Mouse (Mus musculus): Measurements from ENCODE around the gene Usp24. TPM values are rescaled to one million over a fixed set of nuclear protein-coding genes. Genes with fewer than 3 reads are reported as not detected.

Usp24 gene
- polyA plus RNA-seq, 1 experiment from 2014 or later: 7.4 TPM

DNA sequence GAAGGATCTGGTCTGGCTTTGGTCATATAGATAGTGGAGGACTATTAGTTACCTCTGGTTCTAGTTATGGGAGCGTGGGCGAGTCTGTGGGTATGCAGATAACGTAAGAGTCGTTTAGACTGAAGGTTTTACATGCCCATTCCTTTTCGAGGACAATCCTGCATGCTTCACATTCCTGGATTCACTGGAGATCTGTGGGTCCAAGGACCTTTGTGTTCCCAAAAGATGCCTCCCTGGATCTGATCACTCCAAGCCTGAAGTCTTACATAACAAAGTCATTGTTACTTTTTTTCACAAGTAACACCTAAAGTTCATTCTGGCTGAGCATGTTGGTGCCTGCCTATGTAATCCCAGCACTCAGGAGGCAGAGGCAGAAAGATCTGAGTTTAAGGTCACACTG lies 65.1 kb downstream of the Usp24 start:
- Histone ChIP-seq H3K4me3 (no peak overlapping the region), H3K27ac (no peak overlapping the region), H3K36me3 (ENCODE audit: poor library complexity, severe bottlenecking) (peaks cover 70% of the 10 kb centered on the region), H3K4me2 (no peak overlapping the region), H3K9me3 (replicated peaks) (no peaks in the 10 kb centered on the region), H3K9ac (no peak overlapping the region), H3K27me3 (no peaks in the 10 kb centered on the region), H3K4me1 (no peaks in the 10 kb centered on the region)
- 93% methylated on average over 5 of the region's 5 CpGs for WGBS
- no peak for ATAC-seq

DNA sequence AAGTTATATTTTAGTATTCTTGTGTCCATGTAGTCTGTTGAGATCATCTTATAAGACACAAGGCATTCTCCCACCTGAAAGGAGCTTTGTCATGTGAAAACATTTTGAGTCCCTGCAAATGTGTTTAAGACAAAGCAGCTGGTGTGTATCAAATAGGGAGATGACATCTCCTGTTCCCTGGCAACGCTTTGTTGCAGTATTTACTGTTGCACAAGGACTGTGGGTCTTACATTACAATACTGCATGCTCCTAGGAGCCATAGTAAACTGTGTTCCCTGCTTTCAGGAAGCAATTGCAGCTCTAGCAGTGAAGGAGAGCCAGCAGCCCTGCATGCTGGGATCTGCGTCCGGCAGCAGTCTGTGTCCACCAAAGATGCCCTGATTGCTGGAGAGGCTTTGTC lies 73.9 kb downstream of the Usp24 start:
- Histone ChIP-seq H3K4me2 (no peak overlapping the region), H3K9me3 (replicated peaks) (no peaks in the 10 kb centered on the region), H3K4me1 (no peaks in the 10 kb centered on the region), H3K36me3 (ENCODE audit: poor library complexity, severe bottlenecking) (peaks cover 73% of the 10 kb centered on the region), H3K9ac (no peak overlapping the region), H3K27ac (no peak overlapping the region), H3K4me3 (no peak overlapping the region), H3K27me3 (no peaks in the 10 kb centered on the region)
- no peak for ATAC-seq
- WGBS: 81% methylated on average over 3 of the region's 3 CpGs

- H3K27ac ChIP-seq: no peak overlapping the region
- H3K4me1 ChIP-seq: no peaks in the 10 kb centered on the region
- no peak overlapping the region for H3K9ac ChIP-seq
- ATAC-seq: no peak
- H3K27me3 ChIP-seq: no peaks in the 10 kb centered on the region
- H3K9me3 ChIP-seq (replicated peaks): no peaks in the 10 kb centered on the region
- WGBS: 92% methylated on average over 14 of the region's 14 CpGs
- H3K4me3 ChIP-seq: no peak overlapping the region
- H3K4me2 ChIP-seq: no peak overlapping the region
- peaks cover 77% of the 10 kb centered on the region for H3K36me3 ChIP-seq (ENCODE audit: poor library complexity, severe bottlenecking)
These were observed 93.6 kb downstream of the Usp24 start for GRCm38 (mm10) chr4:106409621-106410020.

DNA sequence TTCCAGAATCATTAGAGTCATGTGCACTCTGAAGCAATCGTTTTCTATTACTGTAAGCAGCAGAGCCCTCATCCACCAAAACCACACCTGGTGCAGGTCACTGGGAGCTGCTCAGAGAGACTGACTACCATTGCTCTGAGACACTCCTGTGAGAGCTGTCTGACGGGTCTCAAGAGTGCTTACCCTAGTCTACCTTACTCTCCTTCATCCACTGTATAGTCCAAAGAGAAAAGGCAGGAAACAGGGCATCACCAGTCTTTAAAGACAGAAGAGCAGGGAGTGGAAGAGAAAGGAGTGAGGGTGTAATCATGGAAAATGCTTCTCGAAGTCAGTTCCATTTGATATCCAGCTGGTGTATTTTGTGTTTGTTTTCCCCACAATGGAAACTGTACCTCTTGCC lies 103.2 kb downstream of the Usp24 start:
- Histone ChIP-seq H3K27ac (no peak overlapping the region), H3K4me1 (no peaks in the 10 kb centered on the region), H3K27me3 (no peaks in the 10 kb centered on the region), H3K9ac (no peak overlapping the region), H3K9me3 (replicated peaks) (no peaks in the 10 kb centered on the region), H3K4me2 (no peak overlapping the region), H3K36me3 (ENCODE audit: poor library complexity, severe bottlenecking) (peaks cover 76% of the 10 kb centered on the region), H3K4me3 (no peak overlapping the region)
- 84% methylated on average over 3 of the region's 3 CpGs for WGBS
- no peak for ATAC-seq

GRCm38 (mm10) chr4:106419791-106420190 lies 103.8 kb downstream of the Usp24 start:
- Histone ChIP-seq H3K4me1 (no peaks in the 10 kb centered on the region), H3K9me3 (replicated peaks) (no peaks in the 10 kb centered on the region), H3K4me2 (no peak overlapping the region), H3K4me3 (no peak overlapping the region), H3K27me3 (no peaks in the 10 kb centered on the region), H3K36me3 (ENCODE audit: poor library complexity, severe bottlenecking) (peaks cover 76% of the 10 kb centered on the region), H3K9ac (no peak overlapping the region), H3K27ac (no peak overlapping the region)
- 82% methylated on average over 6 of the region's 6 CpGs for WGBS
- ATAC-seq: no peak

GRCm38 (mm10) chr4:106422597-106422996 lies 106.6 kb downstream of the Usp24 start:
- Histone ChIP-seq H3K27me3 (no peaks in the 10 kb centered on the region), H3K27ac (no peak overlapping the region), H3K4me3 (no peak overlapping the region), H3K36me3 (ENCODE audit: poor library complexity, severe bottlenecking) (peaks cover 76% of the 10 kb centered on the region), H3K9ac (no peak overlapping the region), H3K4me2 (no peak overlapping the region), H3K4me1 (no peaks in the 10 kb centered on the region), H3K9me3 (replicated peaks) (no peaks in the 10 kb centered on the region)
- no peak for ATAC-seq
- WGBS: 94% methylated on average over 3 of the region's 3 CpGs

DNA sequence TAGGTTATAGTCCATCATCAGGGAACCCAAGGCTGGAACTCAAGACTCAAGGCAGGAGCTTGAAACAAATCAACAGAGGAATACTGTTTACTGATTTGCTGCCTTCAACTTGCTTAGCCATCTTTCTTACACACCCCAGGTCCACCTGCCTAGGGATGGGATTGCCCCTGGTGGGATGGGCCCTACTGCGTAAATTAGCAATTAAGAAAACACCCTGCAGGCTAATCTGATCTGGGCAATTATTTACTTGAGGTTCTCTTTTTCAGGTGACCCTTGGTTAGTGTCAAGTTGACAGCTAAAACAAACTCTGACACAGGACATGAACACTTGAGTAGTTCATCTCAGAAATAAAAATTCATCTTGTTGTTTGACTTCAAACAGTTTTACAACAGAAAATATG lies 108.5 kb downstream of the Usp24 start:
- no peak overlapping the region for H3K27ac ChIP-seq
- ATAC-seq: no peak
- H3K27me3 ChIP-seq: no peaks in the 10 kb centered on the region
- no peaks in the 10 kb centered on the region for H3K4me1 ChIP-seq
- H3K4me3 ChIP-seq: no peak overlapping the region
- H3K36me3 ChIP-seq (ENCODE audit: poor library complexity, severe bottlenecking): peaks cover 71% of the 10 kb centered on the region
- H3K4me2 ChIP-seq: no peak overlapping the region
- H3K9ac ChIP-seq: no peak overlapping the region
- no peaks in the 10 kb centered on the region for H3K9me3 ChIP-seq (replicated peaks)
- 91% methylated on average over 1 of the region's 1 CpGs for WGBS

- WGBS: 70% methylated on average over 5 of the region's 5 CpGs
- H3K27me3 ChIP-seq: no peaks in the 10 kb centered on the region
- H3K36me3 ChIP-seq (ENCODE audit: poor library complexity, severe bottlenecking): peaks cover 72% of the 10 kb centered on the region
- H3K4me3 ChIP-seq: no peak overlapping the region
- no peaks in the 10 kb centered on the region for H3K4me1 ChIP-seq
- no peaks in the 10 kb centered on the region for H3K9me3 ChIP-seq (replicated peaks)
- ATAC-seq: no peak
- no peak overlapping the region for H3K4me2 ChIP-seq
- H3K27ac ChIP-seq: no peak overlapping the region
- no peak overlapping the region for H3K9ac ChIP-seq
These were observed 110.3 kb downstream of the Usp24 start for GRCm38 (mm10) chr4:106426286-106426685.

DNA sequence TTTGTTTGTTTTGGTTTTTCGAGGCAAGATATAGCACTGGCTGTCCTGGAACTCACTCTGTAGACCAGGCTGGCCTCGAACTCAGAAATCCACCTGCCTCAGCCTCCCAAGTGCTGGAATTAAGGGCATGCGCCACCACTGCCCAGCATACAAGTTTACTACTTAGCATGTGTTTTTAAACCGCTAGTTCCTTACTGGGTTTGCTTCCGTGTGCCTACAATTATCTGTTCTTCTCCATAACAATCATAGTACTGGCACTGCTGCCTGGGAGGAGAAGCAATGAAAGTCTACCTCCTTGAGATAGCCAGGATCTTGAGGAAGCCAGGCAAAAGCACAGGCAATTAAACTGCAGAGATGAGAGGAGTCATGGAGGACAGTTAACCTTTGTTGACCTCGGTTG lies 112.6 kb downstream of the Usp24 start:
- no peak overlapping the region for H3K9ac ChIP-seq
- H3K9me3 ChIP-seq (replicated peaks): no peaks in the 10 kb centered on the region
- no peak overlapping the region for H3K4me2 ChIP-seq
- no peak overlapping the region for H3K27ac ChIP-seq
- no peaks in the 10 kb centered on the region for H3K4me1 ChIP-seq
- H3K36me3 ChIP-seq (ENCODE audit: poor library complexity, severe bottlenecking): peaks cover 77% of the 10 kb centered on the region
- no peaks in the 10 kb centered on the region for H3K27me3 ChIP-seq
- WGBS: 93% methylated on average over 6 of the region's 6 CpGs
- no peak overlapping the region for H3K4me3 ChIP-seq
- no peak for ATAC-seq

DNA sequence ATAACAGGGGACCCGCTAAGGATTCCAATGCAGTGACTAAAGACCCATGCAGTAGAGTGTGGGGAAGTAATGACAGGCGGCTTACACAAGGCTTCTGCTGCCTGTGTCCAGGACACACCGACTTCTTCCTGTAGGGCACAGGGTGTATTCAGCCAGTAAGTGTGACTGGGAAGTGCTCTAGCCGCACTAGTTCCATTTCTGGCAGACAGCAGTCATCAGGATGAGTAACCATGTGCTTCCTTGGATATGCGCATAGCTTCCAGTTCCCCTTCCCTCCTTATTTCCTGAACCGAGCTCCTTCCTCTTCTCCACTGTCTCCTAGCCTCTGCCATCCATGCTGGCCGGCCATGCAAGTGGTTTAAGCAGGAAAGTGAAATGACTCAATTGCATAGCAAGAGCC lies 113.1 kb downstream of the Usp24 start:
- 90% methylated on average over 7 of the region's 7 CpGs for WGBS
- no peaks in the 10 kb centered on the region for H3K4me1 ChIP-seq
- H3K9me3 ChIP-seq (replicated peaks): no peaks in the 10 kb centered on the region
- H3K27me3 ChIP-seq: no peaks in the 10 kb centered on the region
- H3K4me3 ChIP-seq: no peak overlapping the region
- peaks cover 79% of the 10 kb centered on the region for H3K36me3 ChIP-seq (ENCODE audit: poor library complexity, severe bottlenecking)
- H3K4me2 ChIP-seq: no peak overlapping the region
- H3K9ac ChIP-seq: no peak overlapping the region
- H3K27ac ChIP-seq: no peak overlapping the region
- ATAC-seq: no peak

- Histone ChIP-seq H3K4me3 (no peak overlapping the region), H3K27ac (no peak overlapping the region), H3K4me2 (no peak overlapping the region), H3K27me3 (no peaks in the 10 kb centered on the region), H3K9me3 (replicated peaks) (no peaks in the 10 kb centered on the region), H3K9ac (no peak overlapping the region), H3K36me3 (ENCODE audit: poor library complexity, severe bottlenecking) (peaks cover 77% of the 10 kb centered on the region), H3K4me1 (no peaks in the 10 kb centered on the region)
- WGBS: 92% methylated on average over 5 of the region's 5 CpGs
- no peak for ATAC-seq
These were observed 114.4 kb downstream of the Usp24 start for GRCm38 (mm10) chr4:106430431-106430830.

DNA sequence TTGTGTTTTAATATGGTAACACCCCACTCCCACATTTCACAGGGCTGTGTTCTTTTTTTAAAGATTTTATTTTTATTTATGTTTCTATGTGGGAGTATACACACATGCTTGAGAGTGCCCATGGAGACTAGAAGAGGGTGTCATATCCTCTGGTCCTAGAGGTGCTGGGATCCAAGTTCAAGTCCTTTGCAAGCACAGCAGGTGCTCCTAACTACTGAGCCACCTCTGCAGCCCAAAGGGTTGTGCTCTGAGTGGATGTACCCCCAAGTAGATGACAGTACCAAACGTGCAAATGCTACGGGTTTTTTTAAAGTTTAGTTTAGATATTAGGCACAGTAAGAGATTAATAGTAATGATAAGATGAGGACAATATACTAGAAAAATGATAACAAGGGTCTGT lies 119.4 kb downstream of the Usp24 start:
- no peaks in the 10 kb centered on the region for H3K27me3 ChIP-seq
- H3K4me2 ChIP-seq: no peak overlapping the region
- ATAC-seq: no peak
- WGBS: 96% methylated on average over 2 of the region's 2 CpGs
- H3K27ac ChIP-seq: no peak overlapping the region
- H3K4me1 ChIP-seq: no peaks in the 10 kb centered on the region
- H3K4me3 ChIP-seq: no peak overlapping the region
- H3K9me3 ChIP-seq (replicated peaks): no peaks in the 10 kb centered on the region
- no peak overlapping the region for H3K9ac ChIP-seq
- peaks cover 86% of the 10 kb centered on the region for H3K36me3 ChIP-seq (ENCODE audit: poor library complexity, severe bottlenecking)

GRCm38 (mm10) chr4:106436475-106436874 lies 120.5 kb downstream of the Usp24 start:
- no peak overlapping the region for H3K27ac ChIP-seq
- no peaks in the 10 kb centered on the region for H3K9me3 ChIP-seq (replicated peaks)
- no peak overlapping the region for H3K4me3 ChIP-seq
- H3K9ac ChIP-seq: no peak overlapping the region
- H3K4me1 ChIP-seq: no peaks in the 10 kb centered on the region
- H3K27me3 ChIP-seq: no peaks in the 10 kb centered on the region
- no peak overlapping the region for H3K4me2 ChIP-seq
- no peak for ATAC-seq
- H3K36me3 ChIP-seq (ENCODE audit: poor library complexity, severe bottlenecking): peaks cover 86% of the 10 kb centered on the region
- 53% methylated on average over 4 of the region's 4 CpGs for WGBS

Data from forebrain, embryonic 13.5 days (tissue).